Mouse (Mus musculus) activated CD4-positive, CD25-positive, alpha-beta regulatory T cell, adult 4 months (primary cell): ENCODE results near the gene Arg2. TPM values are rescaled to one million over a fixed set of nuclear protein-coding genes. Genes with fewer than 3 reads are reported as not detected.

Experiments
- ATAC-seq: one replicate; pipeline ENCODE4 v1.8.0; 2017
- polyA plus RNA-seq, 2 experiments: library from polyadenylated mRNA; unstranded; fragments of 100-300 nt; shearing (Covaris generic); gene quantifications; one replicate each; pipeline ENCODE4 v1.2.1; 2017

Gene Arg2
- polyA plus RNA-seq: under 1 TPM in 1 of 2 experiments, not detected in 1; 0.48 TPM

DNA sequence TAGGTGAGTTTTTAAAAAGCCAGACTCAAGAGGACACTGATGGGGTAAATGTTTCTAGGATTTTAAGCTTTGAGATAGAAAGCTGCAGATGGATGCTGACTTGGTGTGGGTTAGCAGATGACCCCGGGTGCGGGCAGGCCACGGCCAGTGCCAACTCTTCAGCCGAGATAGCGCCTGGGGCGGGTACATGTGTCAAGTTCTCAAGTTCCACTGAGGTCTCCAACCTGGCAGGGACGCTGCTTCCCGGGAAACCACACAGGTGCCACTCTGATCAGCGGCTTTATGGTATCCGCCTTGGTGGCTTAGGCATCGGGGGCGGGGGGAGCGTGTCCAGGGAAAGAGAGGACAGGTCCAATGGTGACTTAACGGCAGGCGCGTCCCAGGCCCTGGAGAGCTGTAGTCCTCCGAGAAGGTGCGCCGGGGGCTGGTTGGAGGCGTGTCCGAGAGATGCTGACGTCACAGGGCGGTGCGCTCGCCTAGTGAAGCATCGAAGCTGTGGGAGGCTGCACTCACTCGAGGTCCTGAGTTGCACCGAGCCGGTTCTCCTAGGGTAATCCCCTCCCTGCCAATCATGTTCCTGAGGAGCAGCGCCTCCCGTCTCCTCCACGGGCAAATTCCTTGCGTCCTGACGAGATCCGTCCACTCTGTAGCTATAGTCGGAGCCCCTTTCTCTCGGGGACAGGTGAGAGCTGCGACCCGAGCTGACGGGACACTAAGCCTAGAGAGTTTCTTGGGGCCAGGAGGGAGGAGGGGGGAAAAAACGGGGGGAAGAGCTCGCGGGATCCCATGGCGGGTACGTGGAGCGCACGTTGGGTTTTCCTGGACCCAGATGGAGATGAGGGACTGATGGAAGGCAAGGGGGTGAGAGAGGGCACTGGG, at the start of gene Arg2:
Gene Arg2 (plus strand): TSS at position 479 of the 879 bp plus-strand sequence.
- peak; percentile 96 for ATAC-seq

GRCm38 (mm10) chr12:79089182-79089812, 41.3 kb upstream of the Arg2 start, which contains the start of gene Pigh:
Pigh (minus strand) TSS chr12:79089651.
- peak; percentile 95 for ATAC-seq

GRCm38 (mm10) chr12:79092569-79092968, 38.0 kb upstream of the Arg2 start:
- peak; percentile 47 for ATAC-seq

DNA sequence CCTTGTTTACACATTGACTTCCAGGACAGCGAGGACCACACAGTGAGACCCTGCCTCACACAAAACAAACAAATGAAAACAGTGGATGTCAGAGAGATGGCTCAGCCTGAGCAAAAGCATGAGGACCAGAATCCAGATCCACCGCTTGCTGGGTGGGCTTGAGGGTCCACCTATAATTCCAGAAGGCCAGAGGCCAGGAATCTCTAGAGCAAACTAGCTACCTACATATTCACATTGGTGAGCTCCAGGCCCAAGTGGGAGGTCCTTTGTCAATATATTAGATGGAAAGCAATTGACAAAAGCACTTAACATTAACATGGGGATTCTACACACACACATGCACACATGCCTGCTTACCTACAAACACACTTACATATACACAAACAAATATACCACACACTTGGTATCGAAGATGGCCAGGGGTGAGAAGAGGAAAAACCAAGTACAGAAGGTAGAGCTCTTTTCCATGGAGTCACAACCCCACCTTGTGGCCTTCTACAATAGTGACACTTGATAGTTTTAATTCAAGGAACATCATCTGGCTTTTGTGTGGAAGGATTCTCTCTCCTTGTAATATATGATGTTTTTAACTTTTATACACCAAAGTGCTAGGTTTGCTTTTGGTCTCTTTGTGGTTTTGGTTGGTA, 33.3 kb upstream of the Arg2 start:
- ATAC-seq: peak; percentile 58

- ATAC-seq: no peak
Measured at GRCm38 (mm10) chr12:79103773-79104172, 26.8 kb upstream of the Arg2 start.

- ATAC-seq: no peak
Measured at GRCm38 (mm10) chr12:79104544-79104943, 26.0 kb upstream of the Arg2 start.

- no peak for ATAC-seq
Measured at GRCm38 (mm10) chr12:79105312-79105711, 25.3 kb upstream of the Arg2 start.

- no peak for ATAC-seq
Measured at GRCm38 (mm10) chr12:79118991-79119390, 11.6 kb upstream of the Arg2 start.

DNA sequence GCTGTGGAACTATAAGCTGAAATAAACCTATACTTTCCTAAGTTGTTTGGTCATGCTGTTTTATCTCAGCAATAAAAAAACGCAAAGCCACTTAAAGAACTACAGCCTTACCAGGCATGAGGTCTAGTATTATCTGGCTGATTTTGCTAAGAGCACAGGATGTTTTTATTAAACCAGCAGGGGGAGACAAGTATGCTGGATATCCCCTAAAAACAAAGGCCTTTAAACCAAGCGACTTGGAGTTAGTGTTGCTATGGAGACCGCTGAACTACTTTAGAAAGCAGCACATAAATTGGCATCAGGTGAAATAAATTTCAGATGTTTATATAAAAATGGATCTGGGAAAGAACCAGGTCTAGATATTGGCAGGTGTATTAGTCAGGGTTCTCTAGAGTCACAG, 7.8 kb upstream of the Arg2 start:
- no peak for ATAC-seq

GRCm38 (mm10) chr12:79131178-79131675, 650 bp downstream of the Arg2 start:
- ATAC-seq: peak; percentile 10

GRCm38 (mm10) chr12:79131706-79132460, 1.3 kb downstream of the Arg2 start:
- no peak for ATAC-seq

DNA sequence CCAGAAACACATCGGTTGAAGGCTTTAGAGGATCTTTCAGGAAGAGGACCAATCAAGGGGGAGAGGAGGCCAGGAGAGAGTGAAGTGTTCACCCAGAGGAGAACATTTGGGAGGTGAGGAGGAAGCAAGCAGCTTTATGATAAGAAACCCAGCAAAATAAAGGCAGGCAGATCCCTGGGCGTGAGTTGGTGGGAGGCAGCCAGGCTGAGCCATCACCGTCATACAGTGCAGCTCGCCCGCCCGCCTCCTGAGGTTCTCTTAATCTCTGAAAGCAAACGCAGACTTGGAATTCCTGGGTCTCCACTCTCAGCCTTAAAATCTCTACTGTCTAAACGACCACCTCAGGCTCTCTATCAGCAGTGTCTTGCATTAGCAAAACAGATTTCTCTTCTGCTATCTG, 4.1 kb downstream of the Arg2 start:
- ATAC-seq: no peak

DNA sequence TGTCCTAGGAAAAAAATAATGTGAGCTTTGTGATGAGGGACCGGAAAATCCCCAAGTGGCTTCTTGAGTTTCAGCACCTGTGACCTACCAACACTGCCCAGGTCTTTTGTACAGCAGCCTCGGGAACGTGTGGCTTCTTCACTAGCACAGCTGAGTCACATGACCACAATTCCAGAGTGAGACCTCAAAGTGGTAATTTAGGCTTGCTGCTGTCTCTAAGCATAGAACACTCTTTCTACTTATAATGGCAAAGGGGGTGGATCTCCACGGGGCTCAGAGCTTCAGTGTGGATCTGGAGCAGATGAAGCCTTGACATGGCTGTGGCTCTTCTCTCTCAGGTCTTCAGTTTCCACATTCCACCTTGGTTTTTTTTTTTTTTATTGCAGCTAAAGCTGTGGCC, 4.5 kb downstream of the Arg2 start:
- ATAC-seq: no peak

- no peak for ATAC-seq
Measured at GRCm38 (mm10) chr12:79136949-79137348, 6.4 kb downstream of the Arg2 start.

DNA sequence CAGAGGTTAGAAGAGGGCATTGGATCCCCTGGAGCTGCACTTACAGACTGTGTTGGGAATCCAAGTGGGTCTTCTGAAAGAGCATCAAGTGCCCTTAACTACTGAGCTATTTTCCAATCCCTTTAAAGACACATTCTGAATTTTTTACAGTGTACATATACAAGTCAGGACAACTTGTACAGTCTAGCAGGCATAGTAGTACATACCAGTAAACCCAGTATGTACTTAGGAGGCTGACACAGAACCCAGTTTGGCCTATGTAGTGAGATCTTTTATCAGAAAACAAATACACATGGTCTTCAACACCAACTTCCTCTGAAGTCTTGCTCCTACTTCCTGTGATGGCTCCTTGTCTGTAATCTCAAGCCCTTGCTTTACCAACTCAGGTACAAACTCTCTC, 8.4 kb downstream of the Arg2 start:
- ATAC-seq: no peak

DNA sequence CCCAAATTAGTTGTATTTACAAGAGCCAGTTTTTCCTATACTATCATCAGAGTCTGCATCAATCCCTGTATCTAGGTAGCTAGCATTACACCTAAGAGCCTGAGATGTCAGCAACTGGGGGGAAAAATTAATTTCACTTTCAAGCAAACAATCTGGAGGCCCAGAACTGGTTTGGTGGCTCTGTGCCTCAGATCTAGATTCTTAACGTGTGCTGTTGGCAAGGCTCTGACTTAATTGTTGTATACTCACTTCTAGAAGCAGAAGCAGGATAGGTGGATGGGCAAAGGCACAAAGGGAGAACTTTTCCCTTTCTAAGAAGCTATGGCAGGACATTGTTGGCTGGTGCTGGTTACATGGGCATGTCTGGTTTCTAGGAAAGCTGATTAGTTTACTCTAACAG, 8.8 kb downstream of the Arg2 start:
- no peak for ATAC-seq

DNA sequence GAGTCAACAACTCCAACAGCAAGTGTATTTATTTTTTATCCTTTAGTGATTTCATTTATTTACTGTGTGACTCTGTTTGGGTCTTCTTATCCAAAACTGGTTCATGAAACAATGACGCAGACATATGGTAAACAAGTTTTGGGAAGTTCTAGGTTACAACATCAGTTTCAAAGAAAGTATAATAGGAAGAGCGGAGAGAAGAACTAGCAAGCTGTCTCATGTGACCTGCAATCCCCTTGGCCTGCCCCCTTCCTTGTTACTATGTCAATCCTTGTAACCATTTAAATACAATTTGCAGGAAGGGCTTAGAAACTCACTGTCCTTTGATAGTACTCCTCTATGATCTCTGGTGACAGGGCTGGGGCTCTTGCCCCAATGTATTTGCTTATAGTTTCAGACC, 10.2 kb downstream of the Arg2 start:
- ATAC-seq: no peak

DNA sequence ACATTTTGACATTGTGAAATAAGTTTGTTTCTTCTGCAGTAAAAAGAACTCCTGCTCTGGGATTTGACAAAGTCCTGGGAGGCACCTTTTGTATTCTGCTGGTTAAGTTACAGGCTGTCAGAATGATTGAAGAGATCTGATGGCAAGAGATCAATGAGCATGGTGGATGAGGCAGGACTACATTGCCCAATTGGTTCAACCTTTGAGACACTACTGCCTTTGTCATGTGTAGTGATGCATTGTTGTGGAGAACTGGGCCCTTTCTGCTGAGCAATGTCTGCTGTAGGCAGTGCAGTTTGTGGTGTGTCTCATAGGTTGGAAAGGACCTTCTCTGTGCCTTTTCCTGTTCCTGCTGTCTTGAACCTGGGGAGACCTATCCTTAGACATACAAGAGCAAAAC, 10.8 kb downstream of the Arg2 start:
- no peak for ATAC-seq

DNA sequence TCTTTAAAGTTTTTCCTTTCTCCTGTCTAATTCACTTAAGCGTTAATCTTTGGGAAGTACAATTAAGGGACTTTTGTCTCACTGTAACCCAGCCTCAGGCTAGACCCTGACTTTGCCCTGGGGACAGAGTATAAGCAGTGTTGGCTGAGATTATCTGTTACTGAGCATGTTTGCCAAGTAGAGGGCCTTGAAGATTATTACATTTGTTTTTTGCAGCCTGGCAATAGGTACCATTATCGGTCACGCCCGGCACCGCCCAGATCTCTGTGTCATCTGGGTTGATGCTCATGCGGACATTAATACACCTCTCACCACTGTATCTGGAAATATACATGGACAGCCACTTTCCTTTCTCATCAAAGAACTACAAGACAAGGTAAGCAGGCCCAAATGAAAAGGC, 19.1 kb downstream of the Arg2 start:
- ATAC-seq: no peak

DNA sequence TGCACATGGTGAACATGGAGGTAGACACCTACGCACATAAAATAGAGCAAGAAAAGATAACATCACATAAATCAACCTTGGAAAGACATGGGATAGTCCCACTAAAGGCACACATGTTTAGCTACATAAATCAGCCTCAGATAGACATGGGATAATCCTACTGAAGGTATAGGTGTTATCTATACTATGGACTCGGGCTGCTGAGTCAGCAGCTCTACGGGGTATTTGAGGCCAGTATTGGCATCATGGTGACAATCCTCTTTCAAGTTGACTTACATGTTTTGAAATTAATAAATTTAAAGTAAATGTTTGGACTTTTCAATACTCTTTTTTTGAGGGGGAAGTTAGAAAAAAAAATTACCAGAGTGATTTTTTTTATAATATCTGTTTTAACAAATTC, 32.3 kb downstream of the Arg2 start:
- no peak for ATAC-seq

GRCm38 (mm10) chr12:79169173-79169572, 38.6 kb downstream of the Arg2 start:
- no peak for ATAC-seq

DNA sequence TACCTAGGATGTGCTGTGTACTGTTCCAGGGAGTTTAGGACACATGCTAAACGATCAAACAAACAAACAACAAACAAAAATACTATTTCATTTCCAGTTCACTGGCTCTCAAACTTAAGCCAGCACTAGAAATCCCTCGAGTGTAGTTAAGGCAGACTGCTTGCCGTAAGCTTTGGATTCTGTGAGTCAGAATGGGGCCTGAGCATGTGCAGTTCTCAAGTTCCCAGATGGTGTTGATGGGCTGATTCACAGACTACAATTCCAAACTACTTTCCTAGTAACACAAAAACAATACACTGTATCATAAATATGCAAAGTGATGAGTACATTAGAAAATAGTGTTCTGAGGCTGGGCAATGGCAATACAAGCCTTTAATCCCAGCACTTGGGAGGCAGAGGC, 39.8 kb downstream of the Arg2 start:
- no peak for ATAC-seq
